Mouse (Mus musculus) kidney, adult 8-10 months (tissue): ENCODE results near the gene Olfr32.
"Not testable (repeated sequence)": the region's sequence is repeated elsewhere in the genome, so short reads cannot be mapped to it uniquely, and the experiment has no call there.

Source experiments
- DNase-seq, 2 experiments: peaks; one replicate each; pipeline ENCODE4 v3.0.0; 2022

The Olfr32 gene

DNA sequence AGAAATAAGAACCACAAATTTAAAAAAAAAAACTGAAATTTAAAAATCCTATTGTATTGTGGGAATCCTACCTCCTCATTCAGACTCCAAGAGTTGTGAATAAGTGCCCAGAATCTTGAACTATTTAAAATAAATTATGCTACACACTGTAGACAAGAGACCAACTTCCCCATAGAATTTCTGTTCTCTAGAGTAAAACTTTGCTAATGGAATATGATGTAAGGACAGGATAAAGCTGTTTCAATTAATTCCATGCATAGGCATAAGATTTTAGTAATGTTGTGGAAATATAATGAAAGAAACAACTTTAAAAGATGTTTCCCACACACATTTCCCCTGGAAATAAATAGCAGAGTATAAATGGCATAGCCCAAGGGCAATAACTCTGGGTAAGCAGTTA lies at the start of gene Olfr32:
Olfr32 (minus strand) TSS at position 101 of the 400 bp plus-strand sequence.
- DNase-seq: no peak

DNA sequence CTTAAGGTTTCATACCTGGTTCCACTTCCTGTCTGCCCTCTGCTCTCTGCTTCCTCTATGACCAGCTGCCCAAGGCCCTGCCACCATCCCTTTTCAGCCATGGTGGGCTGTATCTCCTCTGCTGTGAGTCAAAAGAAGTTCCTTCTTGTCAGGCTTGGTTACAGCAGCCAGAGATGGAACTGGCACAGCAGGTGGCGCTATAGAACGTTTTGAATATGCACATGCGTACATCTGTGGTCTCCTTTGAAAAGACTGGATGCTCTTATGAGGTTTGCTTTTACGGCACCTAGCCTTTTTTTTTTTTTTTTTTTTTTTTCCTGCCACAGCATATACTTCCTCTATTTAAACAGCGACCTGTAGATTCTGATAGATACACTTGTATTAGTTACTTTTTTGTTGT lies 45.0 kb upstream of the Olfr32 start:
- DNase-seq: not testable (repeated sequence)

DNA sequence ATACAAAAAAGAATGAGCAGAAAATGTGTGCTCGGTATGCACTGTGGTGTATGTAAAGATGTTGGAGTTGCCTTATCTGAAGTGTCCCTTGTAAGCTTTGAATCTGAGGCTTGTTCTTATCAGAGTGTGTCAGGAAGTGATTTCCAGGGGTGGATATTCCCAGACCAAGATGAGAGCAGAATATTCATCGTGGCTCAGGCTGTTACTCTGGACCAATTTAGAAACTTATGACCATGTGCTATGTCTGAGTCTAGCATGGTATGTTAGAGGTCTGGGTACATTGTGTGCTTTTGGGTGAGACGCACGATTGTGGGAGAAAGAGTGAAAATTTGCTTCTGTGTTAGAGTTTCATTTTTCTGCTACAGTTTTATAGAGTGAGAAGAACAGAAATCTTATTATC lies 44.0 kb upstream of the Olfr32 start:
- DNase-seq: not testable (repeated sequence)

DNA sequence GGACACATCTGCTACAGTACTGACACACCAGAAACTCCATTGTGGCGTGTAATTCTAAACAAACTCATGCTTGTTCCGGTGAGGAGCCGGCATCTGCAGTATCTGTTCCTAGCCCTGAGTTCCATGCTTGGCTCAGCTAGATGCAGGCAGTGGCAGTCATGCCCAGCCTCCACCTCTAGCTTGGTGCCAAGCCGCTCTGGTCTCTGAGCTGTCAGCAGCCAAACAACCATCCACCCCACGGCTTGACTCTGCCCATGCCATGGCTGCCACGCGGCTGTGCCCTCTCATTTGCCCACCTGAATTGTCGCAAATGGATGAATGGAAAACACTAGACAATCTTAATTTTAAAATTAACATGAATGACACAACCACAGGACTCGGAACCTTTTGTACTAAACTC lies 11.8 kb upstream of the Olfr32 start:
- DNase-seq: no peak

DNA sequence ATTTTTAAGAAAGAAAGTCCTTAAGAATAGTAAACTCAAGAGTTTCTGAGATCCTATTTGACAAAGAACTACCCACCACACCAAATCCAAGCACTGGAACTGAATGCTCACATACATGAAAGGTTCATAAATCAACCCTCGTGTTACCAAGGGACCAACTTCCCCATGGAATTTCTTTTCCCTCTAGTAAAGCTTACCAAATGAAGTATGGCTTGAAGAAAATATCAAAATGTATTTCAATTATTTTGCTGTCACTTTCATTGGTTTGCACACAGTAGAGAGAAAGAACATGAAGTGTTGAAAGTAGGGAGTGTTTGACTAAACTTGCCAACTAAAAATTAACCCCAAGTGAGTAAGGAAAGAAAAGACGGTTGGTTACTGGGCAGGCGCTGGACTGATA lies 10.9 kb upstream of the Olfr32 start, which contains the start of gene Olfr1270:
Olfr1270 (minus strand) TSS at position 101 of the 400 bp plus-strand sequence.
- no peak for DNase-seq

DNA sequence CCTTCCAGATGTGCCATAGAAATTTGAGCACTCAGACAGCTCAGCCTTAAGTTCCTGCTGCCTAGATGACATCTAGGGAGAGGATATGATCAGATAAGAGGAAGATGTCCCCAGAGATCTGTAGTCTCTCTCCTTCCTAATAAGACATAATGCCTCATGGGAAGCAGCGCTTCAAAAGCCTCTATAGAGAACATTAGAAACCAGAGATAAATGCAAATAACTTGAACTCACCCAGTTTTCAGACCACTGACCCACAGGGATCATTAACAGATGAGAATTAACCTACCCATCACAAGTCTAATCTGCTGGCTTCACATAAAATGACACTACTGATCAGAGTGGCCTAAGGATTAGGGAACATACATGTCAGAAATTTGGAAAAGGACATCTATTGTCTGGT lies 20.8 kb downstream of the Olfr32 start, which contains the start of gene Olfr1269:
Olfr1269 (minus strand) TSS at position 101 of the 400 bp plus-strand sequence.
- DNase-seq: no peak
